Mouse (Mus musculus) 416B (cell line): Measurements from ENCODE around the gene Pafah1b1.

ENCODE experiments used
- DNase-seq: peaks from one replicate; pipeline ENCODE4 v3.0.0; 2011; ENCODE audit warnings: low read depth

The Pafah1b1 gene

DNA sequence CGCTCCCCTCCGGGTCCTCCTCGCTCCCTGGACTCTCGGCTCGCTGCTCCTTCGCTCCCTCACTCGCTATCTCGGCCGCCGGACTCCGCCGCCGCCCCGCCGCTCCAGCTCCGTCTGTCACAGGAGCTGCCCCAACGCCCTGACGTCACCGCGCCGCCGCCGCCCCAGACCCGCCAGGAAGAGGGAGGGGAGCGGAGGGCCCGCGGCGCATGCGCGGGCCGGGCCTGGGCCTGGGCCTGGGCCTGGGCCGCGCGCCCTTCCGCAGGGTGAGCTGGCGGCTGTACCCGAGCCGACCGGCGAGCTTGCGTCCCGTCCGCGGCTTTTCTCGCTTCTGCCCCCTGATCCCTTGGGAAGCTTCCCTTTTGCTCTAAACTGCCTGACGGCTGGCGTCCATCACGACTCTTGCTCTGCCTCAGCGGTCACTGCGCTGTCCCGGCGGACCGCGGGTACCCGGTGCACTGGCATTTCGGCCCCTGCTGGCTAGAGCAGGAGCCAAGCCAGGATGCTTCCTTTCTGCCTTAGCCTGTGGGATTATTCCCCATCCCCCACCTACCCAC, at the start of gene Pafah1b1:
Gene Pafah1b1, minus strand, starts transcription at position 436 of the 557 bp plus-strand sequence.
- DNase-seq, result peak; percentile 93

DNA sequence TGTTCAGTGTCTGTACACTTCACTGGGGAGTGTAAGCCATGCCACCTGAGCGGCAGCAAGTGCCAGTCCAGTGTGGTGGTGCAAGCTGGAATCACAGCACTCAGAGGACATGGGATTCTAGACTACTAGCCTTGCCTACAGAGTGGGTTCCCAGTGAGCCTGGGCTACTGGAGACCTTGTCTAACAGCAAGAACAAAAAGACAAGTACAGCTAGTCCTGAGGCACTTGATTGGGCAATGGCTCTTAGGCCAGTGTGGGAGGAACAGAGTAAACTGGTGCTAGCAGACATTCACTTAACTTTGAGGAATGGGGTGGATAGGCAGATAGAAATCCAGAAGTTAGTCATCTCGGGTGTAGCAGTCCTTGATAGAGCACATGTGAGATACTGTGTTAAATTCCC, 47.9 kb upstream of the Pafah1b1 start:
- peak; percentile 31 for DNase-seq

DNA sequence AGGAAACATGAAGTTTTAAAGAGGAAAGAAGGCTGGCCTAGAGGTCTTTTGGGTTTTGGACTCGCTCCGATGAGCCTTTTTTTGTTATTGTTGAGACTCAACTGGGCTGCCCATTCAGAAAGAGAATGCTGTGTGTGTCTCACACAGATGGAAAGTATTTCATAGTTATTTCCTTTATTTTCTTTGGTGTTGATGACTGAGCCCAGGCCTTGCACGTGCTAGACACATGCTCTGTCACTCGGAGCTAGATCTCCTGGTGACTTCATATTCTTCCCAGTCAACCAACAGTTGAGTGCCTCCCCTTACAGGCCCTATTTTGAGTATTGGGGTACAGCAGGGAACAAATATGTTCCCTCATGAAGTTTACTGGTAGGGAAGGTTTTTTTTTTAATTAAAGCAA, 47.2 kb upstream of the Pafah1b1 start:
- DNase-seq, result no peak

DNA sequence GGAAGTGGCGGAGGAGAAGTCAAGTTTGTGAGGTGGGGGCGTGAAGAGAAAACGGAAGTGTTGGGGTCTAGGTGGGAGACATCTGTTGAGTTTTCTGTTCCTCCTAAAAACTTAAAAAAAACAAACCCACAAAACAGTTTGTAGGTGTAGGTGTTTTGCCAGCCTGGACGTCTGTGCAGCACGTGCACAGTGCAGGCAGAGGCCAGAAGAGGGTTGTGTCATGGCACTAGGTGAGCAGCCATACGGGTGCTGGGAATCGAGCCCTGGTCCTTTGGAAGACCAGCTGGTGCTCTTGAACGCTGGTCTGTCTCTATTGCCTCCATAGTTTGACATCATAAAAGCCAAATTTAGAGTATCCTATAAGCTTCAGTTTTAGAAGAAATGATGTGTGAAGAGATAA, 46.8 kb upstream of the Pafah1b1 start:
- DNase-seq, result peak; percentile 63

DNA sequence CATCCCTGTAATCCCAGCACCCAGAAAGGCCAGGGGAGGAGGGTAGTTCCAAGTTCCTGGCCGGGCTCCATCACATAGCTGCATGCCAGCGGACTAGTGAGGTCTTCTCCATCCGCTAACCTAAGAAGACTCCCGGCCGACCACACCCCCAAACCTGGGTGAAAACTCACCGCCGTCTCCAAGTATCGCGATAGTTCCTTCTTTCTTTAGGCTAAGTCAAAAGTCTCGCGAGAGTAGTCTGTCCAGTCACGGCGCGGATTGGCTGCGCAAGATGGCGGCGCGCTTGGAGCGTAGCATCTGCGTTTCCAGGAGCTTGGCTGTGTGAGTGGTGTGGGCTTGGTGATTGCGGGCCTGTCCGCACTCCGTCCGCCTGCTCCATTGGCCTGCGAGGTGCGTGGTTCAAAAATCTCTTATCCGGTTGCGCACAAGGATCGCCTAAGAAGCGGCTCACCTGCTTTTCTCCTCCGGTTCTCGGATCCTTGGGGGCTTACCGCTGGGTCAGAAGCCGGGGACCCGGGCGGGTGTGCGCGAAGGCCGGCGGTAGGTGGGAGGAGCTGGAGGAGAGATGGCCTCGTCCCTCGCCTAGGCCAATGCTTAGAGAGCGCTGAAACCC, 46.2 kb upstream of the Pafah1b1 start, which contains the start of gene Mettl16:
Gene Mettl16, plus strand, starts transcription at position 236 of the 613 bp plus-strand sequence.
- DNase-seq, result peak; percentile 99

DNA sequence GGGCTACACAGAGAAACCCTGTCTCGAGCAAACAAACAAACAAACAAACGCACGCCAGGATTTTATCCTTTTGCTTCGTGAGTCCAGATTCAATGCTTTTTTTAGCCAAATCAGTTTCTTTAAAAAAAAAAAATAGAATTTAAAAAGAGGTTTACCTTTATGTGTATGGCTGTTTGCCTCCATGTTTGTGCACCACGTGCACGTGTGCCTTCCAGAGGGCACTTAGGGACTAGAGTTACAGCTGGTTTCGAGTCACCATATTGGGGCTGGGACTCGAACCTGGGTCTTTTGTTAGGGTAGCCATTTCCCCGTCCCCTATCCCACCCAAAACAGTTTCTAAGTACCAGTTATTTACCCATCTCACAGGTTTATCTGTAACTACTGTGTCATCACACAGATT, 45.6 kb upstream of the Pafah1b1 start:
- no peak for DNase-seq

DNA sequence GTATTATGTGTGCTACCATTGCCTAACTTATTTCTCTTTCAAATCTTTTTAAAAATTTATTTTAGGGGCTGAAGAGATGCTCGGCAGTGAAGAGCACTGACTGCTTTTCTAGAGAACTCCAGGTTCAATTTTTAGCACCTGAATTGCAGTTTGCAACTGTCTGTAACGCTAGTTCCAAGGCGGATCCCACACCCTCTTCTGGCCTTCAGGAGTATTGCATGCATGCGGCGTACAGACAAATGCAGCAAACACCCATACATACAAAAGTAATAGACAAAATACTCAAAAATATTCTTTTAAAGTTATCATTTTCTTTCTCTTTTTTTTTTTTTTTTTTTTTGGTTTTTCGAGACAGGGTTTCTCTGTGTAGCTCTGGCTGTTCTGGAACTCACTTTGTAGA, 43.6 kb upstream of the Pafah1b1 start:
- DNase-seq, result peak; percentile 73

DNA sequence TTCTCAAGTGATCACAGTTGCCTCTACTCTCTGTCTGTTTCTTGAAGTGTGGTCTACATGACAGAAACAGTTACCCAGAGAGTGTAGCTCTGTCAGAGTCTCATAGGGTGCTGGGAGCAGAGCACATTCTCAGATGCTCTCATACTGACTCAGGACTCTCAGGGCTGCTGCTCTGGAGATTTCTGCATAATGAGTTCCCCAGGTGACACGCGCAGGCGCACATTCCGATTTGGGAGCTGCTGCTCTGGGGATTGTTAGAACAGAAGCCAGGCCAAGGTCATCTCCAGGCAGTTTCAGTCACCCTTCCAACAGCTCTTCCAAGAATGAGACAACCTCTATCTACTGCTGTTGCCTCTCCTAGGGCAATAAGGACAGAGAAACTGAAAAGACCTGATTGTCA, 43.0 kb upstream of the Pafah1b1 start:
- no peak for DNase-seq

DNA sequence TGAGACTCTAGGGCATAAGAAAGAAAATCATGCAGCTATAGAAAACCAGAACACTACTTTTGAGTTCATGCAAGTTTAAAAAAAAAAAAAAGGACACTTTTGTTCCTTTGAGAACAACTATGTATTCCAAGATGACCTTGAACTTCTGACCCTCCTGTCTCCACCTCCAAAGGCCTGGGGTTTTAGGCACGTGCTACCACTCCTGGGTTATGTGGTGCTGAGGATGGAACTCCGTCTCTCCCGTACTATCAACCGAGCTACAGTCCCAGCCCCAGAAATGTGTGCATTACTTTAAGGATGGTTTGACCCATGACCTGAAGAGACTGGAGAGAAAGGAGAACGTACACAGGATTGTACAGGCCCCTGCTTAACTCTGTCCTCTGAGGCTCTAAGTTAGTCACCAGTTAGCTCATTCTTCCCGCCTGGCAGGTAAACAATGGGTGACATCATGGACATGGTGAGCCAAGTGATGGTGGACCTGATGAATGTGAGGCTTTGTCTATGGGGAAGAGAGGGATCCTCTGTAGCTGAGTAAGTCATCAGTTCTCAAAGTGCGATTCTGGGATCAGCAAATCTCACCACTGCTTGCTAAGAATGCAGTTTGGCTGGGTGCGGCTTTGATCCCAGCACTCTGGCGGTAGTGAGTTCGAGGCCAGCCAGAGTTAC, 39.6 kb upstream of the Pafah1b1 start:
- DNase-seq, result no peak

DNA sequence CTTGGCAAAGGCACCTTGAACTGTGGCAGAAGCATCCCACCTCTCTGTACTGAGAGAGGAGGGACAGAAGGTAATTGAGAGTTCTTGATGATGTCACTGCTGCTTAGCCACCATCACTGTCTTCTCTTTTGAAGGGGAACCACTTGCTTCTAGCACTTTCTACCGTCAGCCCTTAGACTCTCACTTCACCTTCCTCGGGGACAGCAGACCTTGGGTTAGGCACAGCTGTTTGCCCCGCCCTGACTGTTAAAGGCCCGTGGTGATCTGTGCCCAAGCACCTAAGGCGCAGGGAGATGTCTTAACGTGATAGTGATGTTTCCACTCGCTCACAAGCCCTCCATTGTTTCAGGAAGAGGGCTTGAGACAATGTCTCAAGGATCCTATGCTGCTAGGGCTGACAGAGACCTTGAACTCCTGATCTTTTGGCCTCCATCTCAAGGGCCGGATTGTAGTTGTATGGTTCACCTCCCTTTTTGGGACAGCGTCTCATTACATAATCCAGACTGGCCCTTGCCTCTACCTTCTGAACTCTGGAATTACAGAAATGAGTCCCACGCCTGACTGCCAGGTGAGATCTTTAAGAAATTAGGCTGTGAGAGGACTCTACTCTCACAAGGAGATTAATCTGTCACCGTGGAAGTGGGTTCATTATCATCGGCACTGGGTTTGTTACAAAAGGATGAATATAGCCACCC, 36.7 kb upstream of the Pafah1b1 start:
- DNase-seq, result no peak

DNA sequence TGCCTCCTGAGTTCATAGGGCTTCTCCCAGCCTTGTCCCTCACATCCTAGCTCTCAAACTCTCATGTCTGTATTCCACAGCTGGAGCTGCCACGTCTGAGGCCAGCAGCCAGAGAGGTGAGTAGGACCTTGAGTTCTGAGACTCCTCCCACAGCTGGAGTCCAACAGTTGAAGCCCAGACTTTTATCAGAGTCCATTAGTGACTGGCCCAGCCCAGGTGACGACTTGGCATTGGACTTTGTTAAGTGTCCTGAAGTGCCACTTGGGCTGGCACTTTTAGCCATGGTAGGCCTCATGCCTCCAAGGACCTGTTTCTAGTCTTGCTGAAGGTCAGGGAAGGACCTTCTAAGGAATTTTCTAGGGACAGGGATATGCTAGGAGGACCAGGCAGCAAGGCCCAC, 32.2 kb upstream of the Pafah1b1 start:
- no peak for DNase-seq

DNA sequence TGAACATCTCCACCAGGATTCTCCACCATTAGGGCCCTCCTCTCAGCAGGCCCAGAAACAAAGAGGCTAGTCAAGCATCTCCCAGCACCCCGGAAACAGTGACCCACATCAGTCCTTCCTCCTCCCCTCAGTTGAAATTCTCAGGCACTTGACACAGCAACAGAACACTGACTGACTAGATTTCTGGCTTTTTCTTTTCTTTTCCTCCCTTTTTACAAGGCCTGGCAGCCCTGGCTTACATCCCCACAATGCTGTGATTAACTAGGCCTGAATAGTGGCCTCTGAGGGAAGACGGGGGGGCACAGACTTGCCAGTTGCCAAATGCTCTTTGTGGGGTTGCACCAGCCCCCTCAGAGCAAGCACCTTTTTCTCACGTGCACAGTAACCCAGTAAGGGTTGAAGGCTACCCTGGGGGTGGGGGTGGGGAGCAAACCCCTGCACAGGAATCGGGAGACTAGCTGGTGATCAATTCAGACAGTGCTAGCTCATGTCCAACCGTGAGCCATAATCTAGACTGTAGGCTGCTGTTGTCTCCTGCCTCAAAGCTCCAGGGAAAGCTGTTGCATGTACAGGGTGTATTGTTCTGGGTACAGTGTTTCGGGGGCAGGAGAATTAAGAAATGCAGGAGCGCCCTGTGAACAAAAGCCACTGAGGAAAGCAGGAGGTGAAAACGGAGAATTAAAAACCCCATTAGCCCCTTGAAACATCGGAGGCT, 27.0 kb upstream of the Pafah1b1 start:
- DNase-seq, result no peak

DNA sequence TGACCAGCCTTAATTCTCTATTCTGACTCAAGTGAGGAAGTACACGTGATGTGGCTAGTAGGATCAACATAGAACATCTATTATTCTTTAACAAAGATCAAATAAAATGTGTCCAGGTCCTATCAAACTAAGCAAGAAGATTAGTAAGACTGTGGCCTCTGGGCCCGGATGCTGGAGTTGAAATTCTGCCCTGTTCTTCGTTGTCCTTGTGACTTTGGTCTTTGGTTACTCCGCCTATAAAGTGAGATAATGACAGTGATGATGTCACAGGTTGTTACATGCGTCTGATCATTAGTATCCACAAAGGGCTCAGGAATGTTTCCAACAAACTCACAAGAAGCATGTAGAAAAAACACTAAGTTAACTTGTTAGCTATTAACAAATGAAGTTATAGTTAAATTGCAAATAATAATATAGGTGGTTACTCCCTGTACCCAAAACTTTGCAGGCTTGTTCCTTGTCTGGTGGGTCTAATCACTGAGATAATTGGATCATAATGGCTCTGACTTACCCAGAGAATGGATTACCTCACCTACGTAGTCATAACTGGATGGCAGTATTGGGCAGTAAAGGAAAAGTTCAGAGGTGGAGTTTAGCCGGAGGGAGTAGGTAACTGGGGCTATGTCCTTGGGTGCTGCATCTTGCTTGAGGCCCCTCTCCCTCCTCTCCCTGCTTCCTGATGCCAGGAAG, 26.3 kb upstream of the Pafah1b1 start:
- no peak for DNase-seq

DNA sequence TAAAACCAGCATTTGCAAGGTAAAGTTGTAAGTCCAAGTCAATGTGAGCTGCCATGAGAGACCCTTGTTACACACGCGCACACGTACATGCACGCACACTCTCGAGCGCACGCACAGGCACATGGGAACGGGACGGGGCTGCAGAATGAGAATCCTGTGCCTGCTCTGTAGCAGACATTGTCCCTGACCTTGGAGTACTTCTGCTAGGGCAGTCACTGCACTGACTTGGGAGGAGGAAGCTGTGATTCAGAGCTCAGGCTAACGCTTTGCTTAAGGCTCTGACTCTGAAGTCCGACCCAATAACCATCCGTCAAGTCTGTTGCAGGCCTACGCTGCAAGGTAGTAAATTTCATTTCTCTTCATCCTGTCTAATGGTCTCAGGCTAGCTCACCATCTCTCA, 24.8 kb upstream of the Pafah1b1 start:
- DNase-seq, result no peak

DNA sequence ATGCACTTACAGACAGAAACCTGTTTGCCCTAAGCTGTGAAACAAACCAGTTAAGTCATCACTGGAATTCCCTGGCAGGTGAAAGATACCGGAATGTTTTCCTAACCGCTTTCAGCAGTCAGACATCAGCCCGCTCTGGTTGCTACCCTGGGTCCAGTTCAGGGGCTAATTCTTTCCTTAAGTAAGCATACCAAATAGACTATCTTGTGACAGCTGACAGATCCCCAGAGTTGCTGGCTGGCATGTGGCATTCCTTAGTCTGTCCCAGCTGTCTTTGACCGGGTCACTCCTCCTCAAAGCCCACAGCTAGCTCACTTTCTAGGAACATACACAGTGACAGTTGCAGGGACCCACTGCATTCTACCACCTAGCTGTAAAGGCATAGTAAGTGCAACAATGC, 23.6 kb upstream of the Pafah1b1 start:
- no peak for DNase-seq

DNA sequence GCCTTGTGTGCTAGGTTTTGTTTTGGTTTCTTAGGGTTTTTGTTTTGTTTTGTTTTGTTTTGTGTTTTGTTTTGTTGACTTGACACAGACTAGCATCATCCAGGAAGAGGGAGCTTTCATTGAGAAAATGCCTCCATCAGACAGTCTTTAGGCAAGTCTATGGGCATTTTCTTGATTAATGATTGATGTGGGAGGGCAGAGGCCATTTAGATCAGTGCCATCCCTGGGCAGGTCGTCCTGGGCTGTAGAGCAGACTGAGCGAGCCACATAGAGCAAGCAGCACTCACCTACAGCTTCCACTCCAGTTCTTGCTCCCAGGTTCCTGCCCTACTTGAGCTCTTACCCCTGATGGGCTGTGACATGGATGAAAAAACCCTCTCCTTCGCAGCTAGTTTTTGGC, 13.4 kb upstream of the Pafah1b1 start:
- no peak for DNase-seq

DNA sequence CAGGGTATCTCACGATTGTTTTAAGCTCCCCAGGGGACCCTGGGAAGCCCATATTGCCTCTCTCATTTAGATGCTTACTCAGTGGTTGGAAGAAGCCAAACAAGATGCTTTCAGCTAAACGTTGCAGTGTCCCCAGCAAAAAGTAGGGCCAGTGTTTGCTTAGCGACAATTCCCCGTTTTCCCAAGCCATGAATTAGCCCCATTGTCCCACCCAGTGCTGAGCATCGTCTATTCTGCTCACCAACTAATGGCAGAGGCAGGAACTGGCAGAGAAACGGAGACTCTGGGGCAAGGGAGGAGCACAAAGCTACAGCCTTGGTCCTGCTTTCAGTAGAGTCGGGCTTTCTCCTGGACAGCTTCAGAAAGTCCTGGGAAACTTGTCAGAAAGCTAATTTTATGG, 10.4 kb upstream of the Pafah1b1 start:
- DNase-seq, result no peak

DNA sequence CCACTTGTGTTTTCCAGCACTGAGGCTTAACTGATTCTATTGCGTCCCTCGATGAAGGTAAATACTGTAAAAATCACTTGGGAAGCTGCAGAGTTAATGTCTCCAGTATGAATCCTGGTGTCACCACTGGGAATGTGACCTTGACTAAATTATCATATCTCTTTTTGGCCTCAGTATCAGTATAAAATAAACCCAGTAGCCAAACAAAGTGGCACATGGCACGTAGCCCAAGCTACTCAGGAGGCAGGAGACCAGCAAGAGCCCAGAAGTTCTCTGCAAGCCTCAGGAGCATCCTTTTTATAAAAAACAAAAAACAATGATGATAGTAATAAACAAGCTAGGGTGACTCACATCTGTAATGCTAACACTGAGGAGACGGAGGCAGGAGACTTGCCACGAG, 711 bp upstream of the Pafah1b1 start:
- DNase-seq, result no peak

DNA sequence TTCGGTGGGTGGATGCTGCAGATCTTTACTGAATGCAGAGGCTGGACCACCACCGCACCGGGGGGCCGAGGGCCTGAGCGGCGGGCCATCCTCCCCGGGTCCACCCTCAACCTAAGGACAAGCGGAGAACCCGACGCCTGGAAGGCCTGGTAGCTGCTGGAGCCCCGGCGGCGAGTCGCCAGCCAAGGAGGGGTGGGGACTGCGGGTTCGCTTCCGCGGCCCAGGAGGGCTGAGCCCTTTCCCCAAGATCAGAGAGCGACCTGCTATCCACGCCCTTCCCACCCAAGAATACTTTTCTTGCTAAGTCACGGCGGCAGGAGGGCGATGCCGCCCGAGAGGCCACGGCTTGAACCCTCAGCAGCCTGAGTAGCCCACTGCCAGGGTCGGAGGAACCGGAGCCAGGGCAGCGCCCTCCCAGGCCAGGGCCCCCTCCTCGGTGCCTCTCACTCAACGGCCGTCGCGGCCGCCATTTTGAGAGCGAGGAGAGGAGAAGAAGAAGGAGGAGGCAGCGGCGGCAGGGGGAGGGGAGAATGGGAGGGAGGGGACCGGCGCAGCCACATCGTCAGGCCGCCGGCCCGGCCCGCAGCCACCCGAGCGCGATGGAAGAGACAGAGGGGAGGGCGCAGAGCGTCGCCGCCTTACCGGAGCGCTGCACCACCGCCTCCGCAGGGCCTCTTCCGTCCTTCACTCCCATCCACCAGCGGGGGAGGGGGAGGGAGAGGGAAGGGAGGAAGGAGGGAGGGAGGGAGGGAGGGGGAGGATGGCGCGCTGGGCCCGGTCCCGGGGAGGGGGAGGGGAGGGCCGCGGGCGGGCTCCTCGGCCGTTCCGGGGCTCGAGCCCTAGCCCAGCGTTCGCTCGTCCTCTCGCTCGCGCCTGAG, 874 bp downstream of the Pafah1b1 start:
- peak; percentile 92 for DNase-seq

DNA sequence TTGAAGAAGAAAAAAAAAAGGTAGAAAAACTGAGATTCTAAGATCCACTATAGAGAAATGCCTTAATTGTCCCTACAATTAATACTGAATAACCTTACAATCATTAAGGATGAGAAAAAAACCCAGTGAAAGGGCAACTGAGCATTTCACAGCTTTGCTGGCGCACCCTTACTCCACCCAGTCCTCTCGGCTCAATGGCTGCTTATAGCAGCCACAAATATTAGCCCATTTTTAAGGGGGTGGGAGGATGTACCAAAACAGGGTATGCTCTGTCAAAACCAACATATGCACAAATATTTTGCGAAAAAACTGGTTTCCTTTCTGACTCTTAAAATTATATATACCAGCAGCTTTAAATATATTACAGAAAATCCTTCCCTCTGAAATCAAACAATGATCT, 2.5 kb downstream of the Pafah1b1 start:
- DNase-seq, result no peak

DNA sequence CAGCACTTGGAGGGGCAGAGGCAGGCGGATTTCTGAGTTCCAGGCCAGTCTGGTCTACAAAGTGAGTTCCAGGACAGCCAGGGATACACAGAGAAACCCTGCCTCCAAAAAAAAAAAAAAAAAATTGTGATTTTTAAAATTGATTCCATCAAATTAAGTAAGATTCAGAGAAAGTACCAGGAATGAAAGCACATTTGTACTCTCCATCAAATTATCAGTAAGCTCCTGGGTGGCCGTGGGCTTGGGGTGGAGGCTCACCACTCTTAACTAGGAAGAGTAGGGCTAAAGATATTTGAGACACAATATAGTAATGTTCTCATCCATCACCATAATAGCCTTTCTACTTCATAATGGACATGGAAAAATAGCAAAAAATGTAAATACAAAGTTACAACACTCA, 3.3 kb downstream of the Pafah1b1 start:
- no peak for DNase-seq
